Mouse (Mus musculus) neural tube, embryonic 11.5 days (tissue): ENCODE data around the gene Pdcd10. TPM values are rescaled to one million over a fixed set of nuclear protein-coding genes. Genes with fewer than 3 reads are reported as not detected.

Source experiments
- ATAC-seq: fragments of 200-750 bp; cut with Nextera tagmentation; 2 replicates; pipeline ENCODE4 v1.8.0; 2017; ENCODE audit warnings: moderate number of reproducible peaks, mild to moderate bottlenecking, moderate TSS enrichment, moderate library complexity; ENCODE audit not compliant: insufficient read depth, low FRiP score, low TSS enrichment
- DNase-seq: peaks from one replicate; pipeline ENCODE4 v3.0.0-alpha.2; 2015; ENCODE audit warnings: low spot score
- H3K27ac ChIP-seq: fragments of 300-500 bp; sonication (generic); 2 replicates; pipeline ENCODE4 v1.5.1; 2014; ENCODE audit warnings: low read depth, mild to moderate bottlenecking, low read length
- H3K27me3 ChIP-seq: fragments of 300-500 bp; sonication (generic); 2 replicates; pipeline ENCODE4 v1.6.1; 2014; ENCODE audit warnings: mild to moderate bottlenecking, low read length, mixed read lengths; ENCODE audit not compliant: control insufficient read depth, insufficient read depth
- H3K36me3 ChIP-seq: fragments of 300-500 bp; sonication (generic); 2 replicates; pipeline ENCODE4 v1.6.1; 2014; ENCODE audit warnings: mild to moderate bottlenecking, low read length, moderate library complexity, mixed read lengths; ENCODE audit not compliant: control insufficient read depth, insufficient read depth
- H3K4me1 ChIP-seq: fragments of 300-500 bp; sonication (generic); 2 replicates; pipeline ENCODE4 v1.6.1; 2014; ENCODE audit warnings: low read length, mixed read lengths; ENCODE audit not compliant: control insufficient read depth, insufficient read depth
- H3K4me2 ChIP-seq: fragments of 300-500 bp; sonication (generic); 2 replicates; pipeline ENCODE4 v1.6.1; 2014; ENCODE audit warnings: low read depth, mild to moderate bottlenecking, moderate library complexity
- H3K4me3 ChIP-seq: fragments of 300-500 bp; sonication (generic); 2 replicates; pipeline ENCODE4 v1.5.1; 2014; ENCODE audit warnings: low read depth, low read length
- H3K9ac ChIP-seq: fragments of 300-500 bp; sonication (generic); 2 replicates; pipeline ENCODE4 v1.6.1; 2014; ENCODE audit warnings: mild to moderate bottlenecking, low read length
- H3K9me3 ChIP-seq: fragments of 300-500 bp; sonication (generic); 2 replicates; pipeline ENCODE4 v1.6.1; 2016; ENCODE audit warnings: low read length; ENCODE audit not compliant: control insufficient read depth
- WGBS: fragments of 180-500 bp; shearing (Covaris S2); extraction: QIAGEN DNeasy Blood & Tissue Kit; methylation state at CpG from one replicate; pipeline ENCODE4 v1.1.7; 2014; 5-methylcytosine and 5-hydroxymethylcytosine counted together
- polyA plus RNA-seq: library from polyadenylated mRNA; unstranded; fragments of >200 nt; fragmentation: Nextera tagmentation; extraction: Ambion mirVana; gene quantifications from 2 replicates; pipeline ENCODE4 v1.2.1, GENCODE M21; 2014

Pdcd10 gene
- polyA plus RNA-seq: 86.3 and 94.2 TPM in 2 replicates

GRCm38 (mm10) chr3:75556695-75557291 lies at the start of gene Pdcd10:
Pdcd10 (minus strand) TSS chr3:75556856.
- peak within 1 kb of the TSS; percentile 77 for H3K4me2 ChIP-seq
- DNase-seq (peak; percentile 99), ATAC-seq (peak; percentile 96)
- H3K36me3 ChIP-seq: no peaks in the 10 kb centered on the region
- H3K4me3 ChIP-seq: peak within 1 kb of the TSS; percentile 90
- H3K27ac ChIP-seq: peak within 1 kb of the TSS; percentile 70; the same call in 1 of the 2 replicates
- peaks cover 2% of the 10 kb centered on the region; the same call in 1 of the 2 replicates for H3K4me1 ChIP-seq
- no peaks in the 10 kb centered on the region for H3K27me3 ChIP-seq
- H3K9me3 ChIP-seq: no peaks in the 10 kb centered on the region
- WGBS: under 1% methylated on average over 35 of the region's 35 CpGs
- peak within 1 kb of the TSS; percentile 86 for H3K9ac ChIP-seq

GRCm38 (mm10) chr3:75584898-75585297 lies 28.2 kb upstream of the Pdcd10 start:
- Histone ChIP-seq H3K4me2 (no peak overlapping the region), H3K27me3 (no peaks in the 10 kb centered on the region), H3K9me3 (no peaks in the 10 kb centered on the region), H3K9ac (no peak overlapping the region), H3K4me3 (no peak overlapping the region), H3K27ac (no peak overlapping the region), H3K36me3 (no peaks in the 10 kb centered on the region), H3K4me1 (no peaks in the 10 kb centered on the region)
- no peak for ATAC-seq
- DNase-seq: no peak
- WGBS: 89% methylated on average over 4 of the region's 4 CpGs

- no peaks in the 10 kb centered on the region for H3K4me1 ChIP-seq
- no peak overlapping the region for H3K4me3 ChIP-seq
- no peak for ATAC-seq
- no peak overlapping the region for H3K4me2 ChIP-seq
- DNase-seq: no peak
- 90% methylated on average over 3 of the region's 3 CpGs for WGBS
- no peak overlapping the region for H3K27ac ChIP-seq
- H3K9me3 ChIP-seq: no peaks in the 10 kb centered on the region
- no peaks in the 10 kb centered on the region for H3K36me3 ChIP-seq
- no peaks in the 10 kb centered on the region for H3K27me3 ChIP-seq
- no peak overlapping the region for H3K9ac ChIP-seq
Observed at GRCm38 (mm10) chr3:75583293-75583692, 26.6 kb upstream of the Pdcd10 start.

GRCm38 (mm10) chr3:75579352-75579751 lies 22.7 kb upstream of the Pdcd10 start:
- no peaks in the 10 kb centered on the region for H3K9me3 ChIP-seq
- H3K27me3 ChIP-seq: no peaks in the 10 kb centered on the region
- H3K36me3 ChIP-seq: no peaks in the 10 kb centered on the region
- no peak overlapping the region for H3K4me3 ChIP-seq
- DNase-seq: peak; percentile 26
- H3K4me1 ChIP-seq: no peaks in the 10 kb centered on the region
- no peak overlapping the region for H3K9ac ChIP-seq
- no peak for ATAC-seq
- H3K27ac ChIP-seq: no peak overlapping the region
- WGBS: 60% methylated on average over 4 of the region's 4 CpGs
- H3K4me2 ChIP-seq: no peak overlapping the region

GRCm38 (mm10) chr3:75575582-75575981 lies 18.9 kb upstream of the Pdcd10 start:
- no peak for DNase-seq
- no peaks in the 10 kb centered on the region for H3K27me3 ChIP-seq

DNA sequence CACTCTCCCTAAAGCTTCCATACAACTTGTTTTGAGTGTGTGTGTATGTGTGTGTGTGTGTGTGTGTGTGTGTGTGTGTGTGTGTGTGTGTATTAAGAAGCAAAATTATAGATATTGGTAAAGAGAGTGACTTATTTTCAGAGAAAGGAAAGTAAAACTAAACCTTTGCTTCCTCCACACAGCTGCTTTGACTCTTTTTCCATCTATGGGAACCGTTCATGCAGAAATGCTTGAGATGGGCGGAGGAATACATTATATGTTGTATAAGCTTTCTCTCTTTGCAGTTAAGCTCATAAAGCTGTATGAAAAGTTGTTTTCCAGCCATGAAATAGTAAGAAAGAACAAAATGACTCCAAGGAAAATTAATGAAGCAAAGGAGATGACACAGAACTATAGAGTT lies 17.4 kb upstream of the Pdcd10 start:
- no peaks in the 10 kb centered on the region for H3K4me1 ChIP-seq
- ATAC-seq (no peak), DNase-seq (no peak)
- H3K4me2 ChIP-seq: no peak overlapping the region
- no peaks in the 10 kb centered on the region for H3K36me3 ChIP-seq
- H3K4me3 ChIP-seq: no peak overlapping the region
- H3K27me3 ChIP-seq: no peaks in the 10 kb centered on the region
- WGBS: 88% methylated on average over 2 of the region's 2 CpGs
- H3K9ac ChIP-seq: no peak overlapping the region
- H3K9me3 ChIP-seq: no peaks in the 10 kb centered on the region
- H3K27ac ChIP-seq: no peak overlapping the region

More at GRCm38 (mm10) chr3:75575582-75575981, 18.9 kb upstream of the Pdcd10 start:
- no peaks in the 10 kb centered on the region for H3K9me3 ChIP-seq
- 80% methylated on average over 1 of the region's 1 CpGs for WGBS
- H3K4me2 ChIP-seq: no peak overlapping the region
- H3K9ac ChIP-seq: no peak overlapping the region
- H3K27ac ChIP-seq: no peak overlapping the region
- H3K36me3 ChIP-seq: no peaks in the 10 kb centered on the region
- no peak for ATAC-seq
- no peaks in the 10 kb centered on the region for H3K4me1 ChIP-seq
- H3K4me3 ChIP-seq: no peak overlapping the region

DNA sequence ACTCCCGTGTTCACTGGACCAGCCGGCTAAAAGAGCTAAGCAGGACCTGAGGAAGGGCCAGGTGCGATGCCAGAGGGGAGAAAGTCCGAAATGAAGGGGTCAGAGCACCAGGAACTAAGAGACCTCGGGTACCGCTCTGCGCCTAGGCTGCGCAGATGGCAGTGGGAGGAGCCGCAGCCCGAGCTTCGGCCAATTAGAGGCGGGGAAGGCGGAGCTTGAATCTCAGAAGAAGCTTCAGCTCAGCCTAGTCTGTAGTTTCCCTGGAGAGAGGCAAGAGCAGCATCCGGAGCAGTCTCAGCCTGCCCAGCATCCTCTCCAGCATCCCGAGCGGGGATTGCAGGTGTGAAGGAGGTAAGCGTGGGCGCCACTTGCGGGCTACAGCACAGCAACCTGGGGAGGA lies 636 bp upstream of the Pdcd10 start, which contains the start of gene Serpini1:
Serpini1 (plus strand) TSS at position 256 of the 400 bp plus-strand sequence.
- H3K36me3 ChIP-seq: no peaks in the 10 kb centered on the region
- peak within 1 kb of the TSS; percentile 90 for H3K4me3 ChIP-seq
- H3K27ac ChIP-seq: peak within 1 kb of the TSS; percentile 70; the same call in 1 of the 2 replicates
- H3K4me1 ChIP-seq: peaks cover 2% of the 10 kb centered on the region; the same call in 1 of the 2 replicates
- H3K27me3 ChIP-seq: no peaks in the 10 kb centered on the region
- no peaks in the 10 kb centered on the region for H3K9me3 ChIP-seq
- ATAC-seq (peak; percentile 94), DNase-seq (peak; percentile 92)
- peak within 1 kb of the TSS; percentile 86 for H3K9ac ChIP-seq
- 0% methylated on average over 19 of the region's 19 CpGs for WGBS
- H3K4me2 ChIP-seq: peak within 1 kb of the TSS; percentile 77

- H3K9ac ChIP-seq: peak overlapping the region; percentile 86
- peak overlapping the region; percentile 77 for H3K4me2 ChIP-seq
- H3K27ac ChIP-seq: no peak overlapping the region
- H3K4me1 ChIP-seq: peaks cover 2% of the 10 kb centered on the region; the same call in 1 of the 2 replicates
- no peaks in the 10 kb centered on the region for H3K9me3 ChIP-seq
- under 1% methylated on average over 36 of the region's 36 CpGs for WGBS
- H3K4me3 ChIP-seq: peak overlapping the region; percentile 90
- DNase-seq (peak; percentile 13), ATAC-seq (no peak; the same call in 1 of the 2 replicates)
- no peaks in the 10 kb centered on the region for H3K36me3 ChIP-seq
- H3K27me3 ChIP-seq: no peaks in the 10 kb centered on the region
Observed at GRCm38 (mm10) chr3:75556121-75556694, 448 bp downstream of the Pdcd10 start.

DNA sequence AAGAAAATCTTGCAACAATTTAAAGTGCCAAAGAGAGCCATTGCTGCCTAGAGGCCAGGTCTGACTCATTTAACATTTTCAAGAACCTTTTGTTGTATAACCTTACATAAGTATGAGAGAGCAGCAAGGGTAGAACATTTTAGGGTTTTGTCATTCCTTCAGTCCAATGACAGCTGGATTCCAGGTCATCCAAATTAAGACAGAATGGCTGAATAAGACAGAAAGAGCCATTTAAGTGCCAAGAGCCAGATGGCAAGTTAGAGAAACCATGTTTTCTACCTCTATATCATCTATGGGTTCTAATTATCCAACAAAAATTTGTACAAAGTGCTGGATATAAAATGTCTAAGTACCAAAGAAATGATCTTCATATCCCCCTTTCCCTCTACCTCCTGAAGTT lies 5.4 kb downstream of the Pdcd10 start:
- Histone ChIP-seq H3K9me3 (no peaks in the 10 kb centered on the region), H3K36me3 (no peaks in the 10 kb centered on the region), H3K4me2 (no peak overlapping the region), H3K27me3 (no peaks in the 10 kb centered on the region), H3K27ac (no peak overlapping the region), H3K4me1 (peaks cover 2% of the 10 kb centered on the region; the same call in 1 of the 2 replicates), H3K4me3 (no peak overlapping the region), H3K9ac (no peak overlapping the region)
- ATAC-seq (no peak), DNase-seq (no peak)
